Mouse (Mus musculus) embryonic facial prominence, embryonic 13.5 days (tissue): ENCODE results near the gene Usp4. TPM values are rescaled to one million over a fixed set of nuclear protein-coding genes. Genes with fewer than 3 reads are reported as not detected.

Experiments
- ATAC-seq: fragments of 200-750 bp; cut with Nextera tagmentation; 2 replicates; pipeline ENCODE4 v1.8.0; 2017; ENCODE audit warnings: low read depth; ENCODE audit not compliant: insufficient number of reproducible peaks, insufficient read depth, low FRiP score, low TSS enrichment
- H3K27ac ChIP-seq: fragments of 300-500 bp; sonication (generic); 2 replicates; pipeline ENCODE4 v1.5.1; 2015; ENCODE audit warnings: moderate library complexity, mild to moderate bottlenecking, inconsistent platforms
- H3K27me3 ChIP-seq: fragments of 300-500 bp; sonication (generic); 2 replicates; pipeline ENCODE4 v1.6.1; 2015; ENCODE audit warnings: mild to moderate bottlenecking, inconsistent platforms
- H3K36me3 ChIP-seq: fragments of 300-500 bp; sonication (generic); 2 replicates; pipeline ENCODE4 v1.6.1; 2015; ENCODE audit warnings: mild to moderate bottlenecking, inconsistent platforms
- H3K4me1 ChIP-seq: fragments of 300-500 bp; sonication (generic); 2 replicates; pipeline ENCODE4 v1.6.1; 2015; ENCODE audit warnings: inconsistent platforms
- H3K4me2 ChIP-seq: fragments of 300-500 bp; sonication (generic); 2 replicates; pipeline ENCODE4 v1.6.1; 2015; ENCODE audit warnings: moderate library complexity, mild to moderate bottlenecking, inconsistent platforms
- H3K4me3 ChIP-seq: fragments of 300-500 bp; sonication (generic); 2 replicates; pipeline ENCODE4 v1.5.1; 2015; ENCODE audit warnings: mild to moderate bottlenecking, inconsistent platforms
- H3K9ac ChIP-seq: fragments of 300-500 bp; sonication (generic); 2 replicates; pipeline ENCODE4 v1.6.1; 2015; ENCODE audit warnings: mild to moderate bottlenecking, inconsistent platforms
- H3K9me3 ChIP-seq: fragments of 300-500 bp; sonication (generic); 2 replicates; pipeline ENCODE4 v1.6.1; 2016; ENCODE audit warnings: inconsistent platforms
- WGBS: fragments of 180-500 bp; shearing (Covaris S2); methylation state at CpG from one replicate; pipeline ENCODE4 v1.1.7; 2015; ENCODE audit warnings: mixed read lengths; 5-methylcytosine and 5-hydroxymethylcytosine counted together
- polyA plus RNA-seq: library from polyadenylated mRNA; unstranded; fragments of >200 nt; fragmentation: Nextera tagmentation; extraction: Ambion mirVana; gene quantifications from 2 replicates; pipeline ENCODE4 v1.2.1, GENCODE M21; 2015

The Usp4 gene
- polyA plus RNA-seq, 1 experiment from 2014 or later = 106 TPM

DNA sequence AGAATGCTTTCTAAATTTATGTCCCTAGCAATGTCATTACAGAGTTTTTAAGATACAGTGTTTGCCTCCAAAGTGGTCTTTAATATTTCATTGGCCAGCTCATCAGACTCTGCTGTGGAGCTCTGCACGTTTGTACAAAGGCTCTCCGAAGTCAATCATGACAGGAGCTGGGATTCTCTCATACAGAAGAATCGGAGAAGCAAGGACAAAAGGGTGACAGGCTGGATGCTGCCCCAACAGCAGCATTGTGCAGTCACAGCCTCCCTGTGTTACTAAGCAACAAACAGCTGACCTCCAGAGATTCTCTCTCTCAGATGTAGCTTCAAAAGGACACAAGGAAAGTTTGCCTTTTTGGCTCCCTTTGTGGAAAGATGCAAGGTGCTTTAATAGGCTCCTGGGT, 88.5 kb downstream of the Usp4 start, which contains the start of gene BC048562:
TSS of gene BC048562 (plus strand) at position 301 of the 400 bp plus-strand sequence.
- no peak for ATAC-seq
- WGBS = 75% methylated on average over 3 of the region's 3 CpGs
- no peaks in the 10 kb centered on the region for H3K27me3 ChIP-seq

DNA sequence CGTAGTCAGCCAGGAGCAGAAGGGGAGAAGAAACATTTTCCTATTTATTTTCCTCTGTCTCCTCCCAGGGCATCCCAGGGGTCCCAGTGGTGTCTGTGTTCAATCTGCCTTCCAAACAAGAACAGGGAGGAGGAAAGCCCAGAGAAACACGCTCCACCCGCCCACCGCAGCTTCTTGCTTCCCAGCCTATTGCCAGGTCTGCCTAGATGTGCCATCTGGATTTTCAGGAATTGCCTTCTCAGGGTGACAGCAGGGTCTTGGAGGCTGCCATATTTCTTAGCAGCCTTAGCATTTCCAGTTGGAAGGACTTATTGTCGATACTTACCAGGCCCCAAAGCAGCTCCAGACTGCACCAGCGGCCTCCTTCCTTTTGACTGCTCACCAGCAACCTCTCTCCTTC, 91.5 kb downstream of the Usp4 start:
- no peak overlapping the region for H3K4me3 ChIP-seq
- peak overlapping the region; percentile 63 for H3K27ac ChIP-seq
- no peaks in the 10 kb centered on the region for H3K27me3 ChIP-seq
- H3K4me2 ChIP-seq = no peak overlapping the region
- no peaks in the 10 kb centered on the region for H3K36me3 ChIP-seq
- ATAC-seq = no peak
- H3K4me1 ChIP-seq = peaks cover 9% of the 10 kb centered on the region; the same call in 1 of the 2 replicates
- no peak overlapping the region for H3K9ac ChIP-seq
- 65% methylated on average over 6 of the region's 6 CpGs for WGBS
- H3K9me3 ChIP-seq = no peaks in the 10 kb centered on the region

More for the DNA sequence above, 88.5 kb downstream of the Usp4 start, which contains the start of gene BC048562:
- Histone ChIP-seq H3K4me1 (peaks cover 7% of the 10 kb centered on the region; the same call in 1 of the 2 replicates), H3K9me3 (no peaks in the 10 kb centered on the region), H3K36me3 (no peaks in the 10 kb centered on the region), H3K27ac (no peak within 1 kb of the TSS), H3K4me3 (no peak within 1 kb of the TSS), H3K9ac (no peak within 1 kb of the TSS), H3K4me2 (no peak within 1 kb of the TSS)

DNA sequence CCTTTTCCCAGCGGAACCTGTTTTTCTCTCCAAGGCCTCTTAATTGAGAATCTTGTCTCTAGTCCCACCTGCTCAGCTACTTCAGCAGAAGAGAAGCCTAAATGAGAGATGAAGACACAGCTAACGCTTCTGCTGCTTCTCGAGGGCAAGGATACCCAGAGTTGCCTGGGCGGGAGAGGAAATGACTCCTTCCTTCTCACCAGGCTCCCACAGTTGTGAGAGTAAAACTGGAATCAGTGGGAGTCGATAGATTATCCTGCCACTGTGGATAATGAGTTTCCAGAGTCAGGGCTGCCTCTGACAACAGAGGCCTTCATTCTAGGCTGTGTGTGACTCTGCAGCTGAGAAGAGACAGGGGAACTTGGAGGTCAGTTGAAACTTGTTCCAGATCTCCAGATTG, 92.8 kb downstream of the Usp4 start:
- no peak overlapping the region for H3K4me3 ChIP-seq
- H3K9ac ChIP-seq = no peak overlapping the region
- no peaks in the 10 kb centered on the region for H3K36me3 ChIP-seq
- 77% methylated on average over 5 of the region's 5 CpGs for WGBS
- no peak for ATAC-seq
- H3K27me3 ChIP-seq = no peaks in the 10 kb centered on the region
- no peak overlapping the region for H3K4me2 ChIP-seq
- peaks cover 9% of the 10 kb centered on the region; the same call in 1 of the 2 replicates for H3K4me1 ChIP-seq
- no peaks in the 10 kb centered on the region for H3K9me3 ChIP-seq
- H3K27ac ChIP-seq = no peak overlapping the region

DNA sequence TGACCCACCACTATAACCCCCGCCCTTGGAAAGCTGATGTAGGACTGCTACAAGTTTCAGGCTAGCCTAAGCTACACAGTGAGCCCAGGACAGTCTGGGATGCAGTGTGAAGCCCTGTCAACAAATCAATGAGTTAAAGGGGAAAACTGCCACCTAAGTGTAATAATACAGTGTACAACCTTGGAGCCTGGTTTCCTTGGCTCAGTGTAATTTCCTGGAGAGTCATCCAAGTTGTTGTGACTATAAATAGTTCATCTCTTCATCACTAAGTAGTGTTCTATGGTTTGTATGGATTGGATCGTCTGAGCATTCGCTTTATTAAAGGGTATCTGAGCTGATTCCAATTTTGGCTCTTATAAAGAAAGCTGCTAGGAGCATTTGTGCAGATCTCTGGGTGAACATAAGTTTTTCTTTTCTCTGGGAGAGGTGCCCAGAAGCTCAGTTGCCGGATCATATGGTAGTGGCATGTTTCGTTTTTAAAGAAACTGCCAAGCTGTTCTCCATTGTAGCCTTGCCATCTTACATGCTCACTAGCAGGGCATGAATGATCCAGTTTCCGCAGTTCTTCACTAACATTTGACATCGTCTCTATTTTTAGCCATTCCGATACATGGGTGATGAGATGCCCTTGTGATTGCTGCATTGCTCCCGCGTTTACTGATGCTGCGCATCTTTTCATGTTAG, 93.7 kb downstream of the Usp4 start:
- no peak overlapping the region for H3K4me3 ChIP-seq
- peaks cover 9% of the 10 kb centered on the region; the same call in 1 of the 2 replicates for H3K4me1 ChIP-seq
- no peak overlapping the region for H3K27ac ChIP-seq
- 78% methylated on average over 11 of the region's 11 CpGs for WGBS
- H3K4me2 ChIP-seq = no peak overlapping the region
- no peak overlapping the region for H3K9ac ChIP-seq
- no peak for ATAC-seq
- no peaks in the 10 kb centered on the region for H3K9me3 ChIP-seq
- no peaks in the 10 kb centered on the region for H3K27me3 ChIP-seq
- H3K36me3 ChIP-seq = no peaks in the 10 kb centered on the region

Other genes with a start within 250 kb of the Usp4 start
- gene Bsn, start 157.5 kb upstream of the Usp4 start, polyA plus RNA-seq = 0.63 and 0.69 TPM in 2 replicates
- 52.6 and 54.7 TPM in 2 replicates for gene Dag1, start 83.9 kb upstream of the Usp4 start, polyA plus RNA-seq
- 48.9 and 50.1 TPM in 2 replicates for gene Nicn1, start 57.4 kb upstream of the Usp4 start, polyA plus RNA-seq
- 12.5 and 15.3 TPM in 2 replicates for gene Amt, start 51.0 kb upstream of the Usp4 start, polyA plus RNA-seq
- 437 and 448 TPM in 2 replicates for gene Rhoa, start 41.7 kb upstream of the Usp4 start, polyA plus RNA-seq
- 31.5 and 34.2 TPM in 2 replicates for gene Tcta, start 41.7 kb upstream of the Usp4 start, polyA plus RNA-seq
- 775 and 811 TPM in 2 replicates for gene Gpx1, start 8.9 kb upstream of the Usp4 start, polyA plus RNA-seq
- 1.1 TPM in 2 replicates for gene 1700102P08Rik, start 45.0 kb downstream of the Usp4 start, polyA plus RNA-seq
- 1.3 and 1.6 TPM in 2 replicates for gene Ccdc36, start 80.6 kb downstream of the Usp4 start, polyA plus RNA-seq
- not detected in 2 replicates for gene BC048562, start 88.6 kb downstream of the Usp4 start, polyA plus RNA-seq
- 60.4 and 64.3 TPM in 2 replicates for gene Ccdc71, start 112.7 kb downstream of the Usp4 start, polyA plus RNA-seq
- 36.5 and 42.8 TPM in 2 replicates for gene Klhdc8b, start 113.7 kb downstream of the Usp4 start, polyA plus RNA-seq
- gene Lamb2, start 131.9 kb downstream of the Usp4 start, polyA plus RNA-seq = 51.1 and 63.2 TPM in 2 replicates
- 75.9 and 77.2 TPM in 2 replicates for gene Usp19, start 142.7 kb downstream of the Usp4 start, polyA plus RNA-seq
- 116 and 124 TPM in 2 replicates for gene Qars, start 159.9 kb downstream of the Usp4 start, polyA plus RNA-seq
- gene Qrich1, start 169.0 kb downstream of the Usp4 start, polyA plus RNA-seq = 123 and 128 TPM in 2 replicates
- 191 and 227 TPM in 2 replicates for gene Impdh2, start 212.4 kb downstream of the Usp4 start, polyA plus RNA-seq
- gene Ndufaf3, start 219.6 kb downstream of the Usp4 start, polyA plus RNA-seq = 42.3 and 50.4 TPM in 2 replicates
- gene Dalrd3, start 222.0 kb downstream of the Usp4 start, polyA plus RNA-seq = 176 and 185 TPM in 2 replicates
- 140 and 147 TPM in 2 replicates for gene Wdr6, start 230.9 kb downstream of the Usp4 start, polyA plus RNA-seq
- 9.6 and 13.3 TPM in 2 replicates for gene P4htm, start 249.8 kb downstream of the Usp4 start, polyA plus RNA-seq